Mouse (Mus musculus): ENCODE data around the gene Slc22a14.

Slc22a14 gene

GRCm38 (mm10) chr9:119355943-119356342 is 9.4 kb downstream of the Slc22a14 start:
- no peak for DNase-seq

DNA sequence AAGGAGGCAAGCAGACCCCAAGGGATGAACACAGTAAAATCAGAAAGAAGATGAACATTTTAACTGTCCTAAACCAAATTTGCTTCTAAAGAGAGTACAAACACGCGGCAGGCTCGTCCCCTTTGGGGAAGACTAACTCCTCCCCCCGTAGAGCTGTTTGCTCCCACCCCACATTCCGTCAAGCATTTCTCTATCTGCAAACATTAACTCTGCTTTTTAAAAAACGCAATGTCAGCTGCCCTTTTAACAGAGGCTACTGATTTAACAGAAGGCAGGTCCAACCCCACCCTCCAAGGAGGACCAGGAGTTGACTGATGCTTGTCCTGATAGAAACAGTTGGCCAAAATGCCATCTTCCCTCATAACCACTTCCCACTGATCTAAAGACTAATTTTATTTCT is 11.4 kb downstream of the Slc22a14 start:
- no peak for DNase-seq

- peak; percentile 68 for DNase-seq
These were observed 13.3 kb downstream of the Slc22a14 start for GRCm38 (mm10) chr9:119352060-119352459.

DNA sequence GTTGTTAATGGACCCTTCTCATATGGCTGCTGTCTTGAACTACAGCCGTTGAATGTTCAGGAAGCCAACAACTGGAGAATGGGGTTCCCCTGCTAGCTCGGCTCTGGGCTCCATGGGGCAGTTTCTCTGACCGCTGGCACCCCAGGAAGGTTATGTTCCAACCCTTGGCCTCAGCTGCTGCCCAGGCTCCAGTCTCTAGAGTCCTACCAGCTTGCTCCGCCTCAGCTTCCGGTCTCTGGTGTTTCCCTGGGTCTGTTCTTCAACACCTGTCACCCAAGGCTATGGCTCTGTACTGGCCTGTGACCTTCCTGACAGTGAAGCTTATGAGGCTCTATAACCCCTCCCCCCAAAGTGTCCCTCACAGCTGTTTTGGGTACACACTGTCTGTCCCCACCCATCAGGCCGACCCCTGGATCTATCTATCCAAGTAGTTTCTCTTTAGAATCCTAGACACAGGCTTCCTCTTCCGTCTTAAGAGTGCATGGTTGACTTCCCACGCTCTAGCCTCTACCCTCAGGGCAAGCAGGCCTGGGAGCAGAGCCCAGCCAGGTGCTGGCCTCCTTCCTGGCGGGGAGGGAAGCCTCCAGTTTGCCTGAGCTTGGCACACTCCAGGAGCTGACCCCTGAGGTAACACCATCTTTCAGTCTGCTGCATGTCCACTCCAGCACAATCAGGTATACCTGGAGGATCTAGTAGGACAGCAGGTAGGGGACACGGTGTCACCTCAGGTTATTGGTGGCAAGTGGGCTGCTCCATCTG is 14.2 kb downstream of the Slc22a14 start:
- peak; percentile 19 for DNase-seq

DNA sequence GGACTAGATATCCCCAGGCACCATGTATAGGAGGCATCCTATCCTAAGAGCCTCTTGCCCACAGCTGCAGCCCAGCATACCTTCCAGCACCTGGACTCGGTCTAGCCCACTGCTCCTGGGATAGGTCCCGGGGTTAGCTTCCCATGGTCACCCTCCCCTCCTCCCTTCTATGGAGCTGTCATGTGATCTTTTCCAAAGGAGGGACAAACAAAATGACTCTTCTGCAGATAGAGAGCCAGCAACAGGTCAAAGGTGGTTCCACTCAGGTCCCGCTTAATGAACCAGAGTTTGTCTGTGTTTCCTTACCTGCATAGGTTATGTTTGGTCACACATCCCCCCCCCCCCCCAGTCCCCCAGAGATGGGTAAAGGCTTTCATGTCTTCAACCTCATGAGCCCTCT is 14.8 kb downstream of the Slc22a14 start:
- peak; percentile 5 for DNase-seq

DNA sequence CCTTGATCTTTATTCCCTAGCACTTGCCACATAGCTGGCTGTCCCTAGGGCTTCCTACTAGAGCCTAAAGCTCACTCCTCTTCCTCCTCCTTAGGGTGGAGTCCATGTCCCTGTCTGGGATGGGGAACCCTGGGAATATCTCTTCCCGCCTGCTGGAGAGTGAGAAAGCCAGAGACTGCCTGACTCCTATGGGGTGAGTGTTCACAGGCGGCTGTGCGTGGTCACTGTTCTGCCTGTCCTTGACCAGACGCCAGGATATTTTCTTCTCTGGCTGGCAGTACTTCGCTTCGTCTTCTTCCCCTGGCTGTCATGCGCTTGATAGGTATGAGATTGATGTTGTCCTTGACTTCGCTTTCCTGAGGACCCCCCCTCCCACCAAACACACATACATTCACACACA is 19.0 kb downstream of the Slc22a14 start:
- peak; percentile 6 for DNase-seq

DNA sequence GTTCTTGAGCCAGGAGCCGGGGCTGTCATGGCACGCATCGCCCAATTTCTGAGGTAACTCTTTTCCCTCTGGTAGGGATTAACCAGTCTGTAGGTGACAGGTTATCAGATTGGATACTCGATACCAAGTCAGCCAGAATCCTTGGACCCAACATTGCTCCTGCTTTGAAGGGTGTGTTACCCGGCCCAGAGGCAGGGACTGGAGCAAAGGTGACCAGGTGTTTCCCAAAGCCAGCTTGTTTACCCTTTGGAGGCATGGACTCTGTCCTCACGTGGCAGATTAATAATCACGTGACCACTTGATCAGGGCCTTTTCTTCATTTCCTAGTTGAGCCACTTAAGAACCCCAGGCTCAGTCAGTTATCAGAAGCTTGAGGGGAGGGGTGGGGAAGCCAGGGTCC is 22.6 kb downstream of the Slc22a14 start:
- peak; percentile 26 for DNase-seq

DNA sequence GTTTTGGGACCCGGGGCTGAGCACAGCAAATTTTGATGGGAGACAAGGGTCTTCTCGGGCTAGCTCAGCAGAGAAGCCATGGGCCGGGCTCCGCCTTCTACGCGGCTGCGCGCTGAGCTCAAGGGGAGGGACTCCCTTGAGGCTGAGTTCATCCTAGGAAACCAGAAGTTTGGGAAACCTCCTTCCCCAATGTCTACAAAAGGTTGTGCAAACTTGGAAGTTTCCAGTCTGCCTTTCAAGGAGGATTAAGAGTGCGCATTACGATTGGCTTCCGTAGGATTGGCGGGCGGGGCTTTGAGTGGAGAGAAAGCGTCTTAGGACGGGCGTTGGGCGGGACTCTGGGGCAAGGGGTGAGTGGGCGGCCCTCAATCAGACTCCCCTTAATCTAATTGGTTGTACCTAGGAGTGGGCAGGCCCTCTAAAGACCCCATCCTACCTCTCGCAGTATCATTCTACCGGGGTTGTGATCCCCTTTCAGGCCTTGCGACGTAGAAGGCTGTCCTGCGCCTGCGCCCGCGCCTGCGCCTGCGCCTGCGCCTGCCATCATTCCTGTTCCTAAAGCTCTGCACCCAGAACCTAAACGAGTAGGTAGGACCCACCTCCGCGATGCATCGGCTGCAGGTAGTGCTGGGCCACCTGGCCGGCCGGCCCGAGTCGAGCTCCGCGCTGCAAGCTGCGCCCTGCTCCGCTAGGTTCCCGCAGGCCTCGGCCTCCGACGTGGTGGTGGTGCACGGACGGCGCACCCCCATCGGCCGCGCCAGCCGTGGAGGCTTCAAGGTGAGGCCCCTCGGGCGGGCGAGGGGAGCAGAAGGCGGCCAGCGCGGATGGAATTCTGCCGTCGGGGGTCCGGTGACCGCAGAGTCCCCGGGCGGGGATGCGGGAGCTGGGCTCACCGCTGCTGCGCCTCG is 24.2 kb downstream of the Slc22a14 start, which contains the start of gene Myd88:
TSS of gene Myd88 (minus strand) at position 503 of the 908 bp plus-strand sequence.
- DNase-seq, result peak; percentile 94

DNA sequence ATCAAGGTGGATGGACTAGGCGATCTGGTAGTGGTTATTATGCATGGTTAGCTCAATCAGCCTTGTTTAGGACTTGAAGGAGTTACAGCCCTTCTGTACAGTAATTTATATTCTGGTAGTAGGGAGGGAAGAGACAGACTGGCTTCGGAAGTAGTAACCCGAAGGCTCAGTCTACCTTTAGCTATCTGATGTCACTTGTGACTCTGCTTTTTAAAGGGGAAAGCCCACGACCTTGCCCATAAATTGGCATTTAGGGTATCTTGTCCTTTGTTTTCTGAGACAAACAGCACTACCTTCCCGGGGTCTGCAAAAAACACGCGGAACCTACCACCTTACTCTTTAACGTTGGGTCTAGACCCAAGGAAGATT is 25.2 kb downstream of the Slc22a14 start:
- DNase-seq, result no peak

GRCm38 (mm10) chr9:119339558-119340211 is 25.7 kb downstream of the Slc22a14 start, which contains the start of gene Acaa1a:
TSS of gene Acaa1a (plus strand) at chr9:119339676.
- peak; percentile 80 for DNase-seq

GRCm38 (mm10) chr9:119339106-119339505 is 26.2 kb downstream of the Slc22a14 start:
- DNase-seq, result no peak

DNA sequence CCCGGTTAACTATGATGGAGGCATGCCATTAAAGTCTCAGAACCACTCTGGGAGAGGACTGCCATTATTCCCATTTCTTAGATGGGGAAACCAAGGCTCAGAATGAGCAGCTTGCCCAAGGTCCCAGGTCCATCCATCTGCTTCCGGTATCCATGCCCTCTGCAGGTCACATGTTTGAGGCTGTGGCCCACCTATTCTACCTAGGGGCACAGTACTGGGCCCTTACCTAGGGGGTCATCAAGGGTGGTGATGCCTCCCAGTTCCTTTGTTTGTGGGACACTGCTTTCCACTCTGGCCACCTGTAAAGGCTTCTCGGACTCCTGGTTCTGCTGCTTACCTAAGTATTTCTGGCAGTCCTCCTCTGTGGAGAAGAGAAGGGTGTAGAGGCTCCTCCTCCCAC is 27.0 kb downstream of the Slc22a14 start:
- DNase-seq, result no peak

DNA sequence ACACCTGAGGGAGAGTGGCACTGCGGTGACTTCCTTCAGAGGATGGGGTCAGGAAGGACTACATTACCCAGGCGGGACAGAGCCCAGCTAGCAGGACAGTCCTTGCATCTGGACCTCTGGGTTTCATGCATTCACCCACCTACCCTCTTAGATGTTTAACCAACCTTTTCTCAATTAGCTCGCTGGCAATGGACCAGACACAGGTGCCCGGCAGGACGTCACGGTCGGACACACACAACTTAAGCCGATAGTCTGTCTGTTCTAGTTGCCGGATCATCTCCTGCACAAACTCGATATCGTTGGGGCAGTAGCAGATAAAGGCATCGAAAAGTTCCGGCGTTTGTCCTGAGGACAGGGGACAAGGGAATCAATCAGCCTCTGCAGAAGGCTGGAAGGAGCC is 27.5 kb downstream of the Slc22a14 start:
- no peak for DNase-seq

- no peak for DNase-seq
These were observed 29.8 kb downstream of the Slc22a14 start for GRCm38 (mm10) chr9:119335571-119335970.

GRCm38 (mm10) chr9:119334834-119335233 is 30.5 kb downstream of the Slc22a14 start:
- DNase-seq, result no peak

DNA sequence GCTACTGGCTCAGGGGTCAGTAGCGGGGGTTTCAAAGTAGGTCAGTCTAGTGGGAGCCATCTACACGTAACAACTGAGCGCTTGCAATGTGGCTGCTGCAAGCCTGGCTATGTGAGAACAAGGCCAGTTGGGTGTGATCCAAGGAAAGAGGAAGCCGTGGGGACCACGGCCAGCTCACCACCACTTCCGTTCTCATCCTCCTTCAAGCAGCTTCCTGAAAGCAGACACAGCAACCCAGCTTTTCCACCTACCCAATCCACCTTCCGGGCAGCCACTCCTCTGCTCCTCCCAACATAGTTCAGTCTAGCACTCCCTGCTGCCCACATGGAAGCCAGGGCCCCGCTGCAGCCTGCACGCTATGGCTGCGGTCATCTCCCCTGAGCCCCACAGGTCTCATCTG is 31.0 kb downstream of the Slc22a14 start:
- DNase-seq, result no peak

DNA sequence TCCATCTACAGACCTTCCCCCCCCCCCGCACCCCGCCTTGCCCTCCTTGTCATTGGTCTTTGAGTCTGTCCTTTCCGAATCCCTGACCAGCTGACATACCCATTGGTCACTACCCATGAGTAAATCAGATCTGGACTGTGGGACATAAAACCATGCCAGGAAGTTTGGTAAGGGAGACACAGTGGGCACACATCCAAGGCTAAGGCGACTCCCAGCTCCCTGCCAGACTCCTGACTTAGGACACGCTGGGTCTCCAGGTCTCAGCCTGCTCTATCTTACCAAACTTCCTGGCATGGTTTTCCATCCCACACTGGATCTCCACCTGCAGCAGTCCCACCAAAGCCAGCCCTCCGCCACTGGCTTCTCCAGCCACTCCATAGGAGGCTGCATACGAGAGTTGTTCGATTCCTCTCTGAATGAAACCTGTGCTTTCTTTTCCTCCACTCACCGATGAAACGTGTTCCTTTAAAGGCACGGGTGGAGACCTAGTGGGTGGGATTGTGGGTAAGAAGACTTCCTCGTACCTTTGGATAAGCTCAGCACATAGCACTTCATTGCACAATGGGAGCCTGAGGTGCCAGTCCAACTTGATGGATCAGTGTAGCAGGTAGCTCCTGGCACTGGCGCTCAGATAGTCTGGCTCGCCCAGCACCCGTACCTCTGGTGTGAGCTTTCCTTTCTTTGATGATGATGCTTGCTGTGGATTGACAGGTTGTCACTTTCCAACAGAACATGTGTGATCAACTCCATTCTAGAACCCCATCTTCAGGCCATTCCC is 35.0 kb downstream of the Slc22a14 start:
- DNase-seq, result no peak

- DNase-seq, result no peak
These were observed 36.9 kb downstream of the Slc22a14 start for GRCm38 (mm10) chr9:119328488-119328887.

DNA sequence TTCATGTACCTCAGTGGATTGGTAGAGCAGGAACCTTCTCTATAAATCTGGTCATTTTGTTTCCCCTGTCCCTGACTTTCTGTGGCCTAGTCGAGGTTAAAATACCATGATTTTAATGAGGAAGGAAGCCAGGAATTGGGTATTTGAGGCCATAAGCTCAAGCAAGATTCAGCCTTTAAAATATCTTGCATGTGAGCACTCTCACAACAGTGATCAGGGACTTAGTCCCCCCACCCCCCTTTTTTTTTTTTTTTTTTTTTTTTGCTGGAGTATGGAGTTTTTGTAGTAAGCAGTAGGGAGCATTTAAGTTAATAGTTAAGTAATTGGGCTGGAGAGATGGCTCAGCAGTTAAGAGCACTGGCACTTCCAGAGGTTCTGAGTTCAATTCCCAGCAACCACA is 41.2 kb downstream of the Slc22a14 start:
- DNase-seq, result no peak

GRCm38 (mm10) chr9:119323260-119323645 is 42.1 kb downstream of the Slc22a14 start:
- DNase-seq, result no peak

- peak; percentile 100 for DNase-seq
These were observed 42.8 kb downstream of the Slc22a14 start, which contains the start of gene Oxsr1 for GRCm38 (mm10) chr9:119322289-119323259. TSS of gene Oxsr1 (minus strand) at chr9:119322427.
